Mouse (Mus musculus) lung, embryonic 16.5 days (tissue): ENCODE data around the gene Serpina3g. TPM values are rescaled to one million over a fixed set of nuclear protein-coding genes. Genes with fewer than 3 reads are reported as not detected.

Experiments used
- ATAC-seq: fragments of 200-750 bp; cut with Nextera tagmentation; 2 replicates; pipeline ENCODE4 v1.8.0; 2017; ENCODE audit warnings: low read depth, mild to moderate bottlenecking, moderate library complexity
- H3K27ac ChIP-seq: fragments of 300-500 bp; sonication (generic); 2 replicates; pipeline ENCODE4 v1.5.1; 2014; ENCODE audit warnings: mild to moderate bottlenecking, control low read depth, low read length
- H3K27me3 ChIP-seq: fragments of 300-500 bp; sonication (generic); 2 replicates; pipeline ENCODE4 v1.6.1; 2014; ENCODE audit warnings: low read depth, low read length, mixed read lengths; ENCODE audit not compliant: control insufficient read depth, insufficient read depth
- H3K36me3 ChIP-seq: fragments of 300-500 bp; sonication (generic); 2 replicates; pipeline ENCODE4 v1.6.1; 2014; ENCODE audit warnings: low read length; ENCODE audit not compliant: control insufficient read depth, insufficient read depth
- H3K4me1 ChIP-seq: fragments of 300-500 bp; sonication (generic); replicated peaks from 2 replicates; pipeline ENCODE4 v1.6.1; 2014; ENCODE audit warnings: low read length, mixed read lengths; ENCODE audit not compliant: control insufficient read depth, insufficient read depth
- H3K4me2 ChIP-seq: fragments of 300-500 bp; sonication (generic); 2 replicates; pipeline ENCODE4 v1.6.1; 2014; ENCODE audit warnings: low read depth, low read length, control low read depth
- H3K4me3 ChIP-seq: fragments of 300-500 bp; sonication (generic); 2 replicates; pipeline ENCODE4 v1.5.1; 2014; ENCODE audit warnings: mild to moderate bottlenecking, low read length, control low read depth
- H3K9ac ChIP-seq: fragments of 300-500 bp; sonication (generic); 2 replicates; pipeline ENCODE4 v1.6.1; 2014; ENCODE audit warnings: low read length, control low read depth
- H3K9me3 ChIP-seq: fragments of 300-500 bp; sonication (generic); 2 replicates; pipeline ENCODE4 v1.6.1; 2016; ENCODE audit warnings: low read length; ENCODE audit not compliant: control insufficient read depth
- WGBS: fragments of 180-500 bp; shearing (Covaris S2); extraction: QIAGEN DNeasy Blood & Tissue Kit; methylation state at CpG from one replicate; pipeline ENCODE4 v1.1.7; 2014; 5-methylcytosine and 5-hydroxymethylcytosine counted together
- polyA plus RNA-seq: library from polyadenylated mRNA; unstranded; fragments of >200 nt; fragmentation: Nextera tagmentation; extraction: Ambion mirVana; gene quantifications from 2 replicates; pipeline ENCODE4 v1.2.1, GENCODE M21; 2015

The Serpina3g gene
- polyA plus RNA-seq, 1 experiment from 2014 or later, result 2.7 TPM

GRCm38 (mm10) chr12:104262863-104263262 is 26.8 kb downstream of the Serpina3g start, which contains the start of gene Serpina3i:
Gene Serpina3i (plus strand): TSS chr12:104263122.
- Histone ChIP-seq H3K27me3 (no peaks in the 10 kb centered on the region), H3K4me2 (no peak within 1 kb of the TSS), H3K4me3 (no peak within 1 kb of the TSS), H3K27ac (no peak within 1 kb of the TSS), H3K9ac (no peak within 1 kb of the TSS), H3K9me3 (no peaks in the 10 kb centered on the region), H3K36me3 (no peaks in the 10 kb centered on the region), H3K4me1 (no peaks in the 10 kb centered on the region)
- no peak for ATAC-seq

- H3K4me2 ChIP-seq, result no peak overlapping the region
- no peak overlapping the region for H3K9ac ChIP-seq
- H3K36me3 ChIP-seq, result no peaks in the 10 kb centered on the region
- H3K4me3 ChIP-seq, result no peak overlapping the region
- 56% methylated on average over 3 of the region's 3 CpGs for WGBS
- no peak for ATAC-seq
- no peak overlapping the region for H3K27ac ChIP-seq
- H3K4me1 ChIP-seq, result no peaks in the 10 kb centered on the region
- H3K27me3 ChIP-seq, result no peaks in the 10 kb centered on the region
- H3K9me3 ChIP-seq, result no peaks in the 10 kb centered on the region
Observed at GRCm38 (mm10) chr12:104266374-104266773, 30.3 kb downstream of the Serpina3g start.

- H3K4me1 ChIP-seq, result no peaks in the 10 kb centered on the region
- no peaks in the 10 kb centered on the region for H3K27me3 ChIP-seq
- no peak overlapping the region for H3K4me3 ChIP-seq
- no peaks in the 10 kb centered on the region for H3K36me3 ChIP-seq
- H3K4me2 ChIP-seq, result no peak overlapping the region
- no peak for ATAC-seq
- 75% methylated on average over 18 of the region's 18 CpGs for WGBS
- no peak overlapping the region for H3K9ac ChIP-seq
- no peak overlapping the region for H3K27ac ChIP-seq
- no peaks in the 10 kb centered on the region for H3K9me3 ChIP-seq
Observed at GRCm38 (mm10) chr12:104278216-104279055, 42.4 kb downstream of the Serpina3g start.

- no peak overlapping the region for H3K4me3 ChIP-seq
- no peaks in the 10 kb centered on the region for H3K27me3 ChIP-seq
- WGBS, result 15% methylated on average over 3 of the region's 3 CpGs
- H3K27ac ChIP-seq, result no peak overlapping the region
- no peak overlapping the region for H3K9ac ChIP-seq
- ATAC-seq, result no peak
- H3K9me3 ChIP-seq, result no peaks in the 10 kb centered on the region
- H3K36me3 ChIP-seq, result no peaks in the 10 kb centered on the region
- H3K4me1 ChIP-seq, result no peaks in the 10 kb centered on the region
- H3K4me2 ChIP-seq, result no peak overlapping the region
Observed at GRCm38 (mm10) chr12:104279056-104279435, 43.0 kb downstream of the Serpina3g start.

GRCm38 (mm10) chr12:104283380-104283779 is 47.3 kb downstream of the Serpina3g start:
- no peak overlapping the region for H3K4me3 ChIP-seq

GRCm38 (mm10) chr12:104288336-104288735 is 52.3 kb downstream of the Serpina3g start:
- Histone ChIP-seq H3K36me3 (no peaks in the 10 kb centered on the region), H3K9ac (no peak overlapping the region), H3K9me3 (no peaks in the 10 kb centered on the region), H3K4me2 (no peak overlapping the region), H3K4me1 (no peaks in the 10 kb centered on the region), H3K27ac (no peak overlapping the region), H3K27me3 (no peaks in the 10 kb centered on the region), H3K4me3 (no peak overlapping the region)
- no peak for ATAC-seq

More at GRCm38 (mm10) chr12:104283380-104283779, 47.3 kb downstream of the Serpina3g start:
- Histone ChIP-seq H3K4me2 (no peak overlapping the region), H3K9ac (no peak overlapping the region), H3K27ac (no peak overlapping the region), H3K36me3 (no peaks in the 10 kb centered on the region), H3K9me3 (no peaks in the 10 kb centered on the region), H3K4me1 (no peaks in the 10 kb centered on the region), H3K27me3 (no peaks in the 10 kb centered on the region)
- no peak for ATAC-seq
- 81% methylated on average over 11 of the region's 11 CpGs for WGBS

GRCm38 (mm10) chr12:104289872-104290271 is 53.8 kb downstream of the Serpina3g start:
- Histone ChIP-seq H3K9me3 (no peaks in the 10 kb centered on the region), H3K4me2 (no peak overlapping the region), H3K27me3 (no peaks in the 10 kb centered on the region), H3K27ac (no peak overlapping the region), H3K4me1 (no peaks in the 10 kb centered on the region), H3K36me3 (no peaks in the 10 kb centered on the region), H3K4me3 (no peak overlapping the region), H3K9ac (no peak overlapping the region)
- WGBS, result 22% methylated on average over 4 of the region's 4 CpGs
- ATAC-seq, result no peak

Other genes starting within 250 kb of the Serpina3g start
- gene Serpina11, start 246.3 kb upstream of the Serpina3g start, polyA plus RNA-seq, result 0.14 TPM in 1 of 2 replicates, not detected in the other
- 0.38 and 1.1 TPM in 2 replicates for gene Serpina9, start 222.5 kb upstream of the Serpina3g start, polyA plus RNA-seq
- 0.14 TPM in 1 of 2 replicates, not detected in the other for gene Serpina12, start 191.8 kb upstream of the Serpina3g start, polyA plus RNA-seq
- gene Serpina5, start 135.1 kb upstream of the Serpina3g start, polyA plus RNA-seq, result not detected in 2 replicates
- gene Serpina3a, start 123.5 kb upstream of the Serpina3g start, polyA plus RNA-seq, result not detected in 2 replicates
- not detected in 2 replicates for gene Serpina3b, start 108.2 kb upstream of the Serpina3g start, polyA plus RNA-seq
- 0.06 and 0.28 TPM in 2 replicates for gene Serpina3c, start 82.4 kb upstream of the Serpina3g start, polyA plus RNA-seq
- gene Serpina3f, start 21.7 kb upstream of the Serpina3g start, polyA plus RNA-seq, result 0.06 and 0.14 TPM in 2 replicates
- 0.23 and 0.68 TPM in 2 replicates for gene Serpina3i, start 26.9 kb downstream of the Serpina3g start, polyA plus RNA-seq
- gene Serpina3j, start 78.3 kb downstream of the Serpina3g start, polyA plus RNA-seq, result not detected in 2 replicates
- not detected in 2 replicates for gene Serpina3k, start 102.2 kb downstream of the Serpina3g start, polyA plus RNA-seq
- not detected in 2 replicates for gene Serpina3m, start 102.2 kb downstream of the Serpina3g start, polyA plus RNA-seq
- gene Serpina3n, start 170.5 kb downstream of the Serpina3g start, polyA plus RNA-seq, result 0.11 and 0.33 TPM in 2 replicates
- 0.23 and 0.31 TPM in 2 replicates for gene Gsc, start 237.1 kb downstream of the Serpina3g start, polyA plus RNA-seq